Mouse (Mus musculus): ENCODE measurements at regions not wholly inside any gene's neighbourhood (a gene's known extent, or its start where the extent isn't known, plus 50 kb on each side); places are given as distances from the start of the nearest gene placed in this dataset.

GRCm38 (mm10) chr17:47195981-47196380 is 172.7 kb upstream of the Mrps10 start:
- no peaks in the 10 kb centered on the region for H3K36me3 ChIP-seq (ENCODE audit: control insufficient read depth, insufficient read depth, low read length)
- TF ChIP-seq POLR2A (IDR thresholded peaks at IDR 0.05; ENCODE audit: extremely low read depth, insufficient read depth, low read length) (no peak), CTCF (IDR thresholded peaks at IDR 0.05; ENCODE audit: low read depth, low read length) (no peak)
- no peaks in the 10 kb centered on the region for H3K4me1 ChIP-seq (ENCODE audit: control insufficient read depth, insufficient read depth, low read length)

DNA sequence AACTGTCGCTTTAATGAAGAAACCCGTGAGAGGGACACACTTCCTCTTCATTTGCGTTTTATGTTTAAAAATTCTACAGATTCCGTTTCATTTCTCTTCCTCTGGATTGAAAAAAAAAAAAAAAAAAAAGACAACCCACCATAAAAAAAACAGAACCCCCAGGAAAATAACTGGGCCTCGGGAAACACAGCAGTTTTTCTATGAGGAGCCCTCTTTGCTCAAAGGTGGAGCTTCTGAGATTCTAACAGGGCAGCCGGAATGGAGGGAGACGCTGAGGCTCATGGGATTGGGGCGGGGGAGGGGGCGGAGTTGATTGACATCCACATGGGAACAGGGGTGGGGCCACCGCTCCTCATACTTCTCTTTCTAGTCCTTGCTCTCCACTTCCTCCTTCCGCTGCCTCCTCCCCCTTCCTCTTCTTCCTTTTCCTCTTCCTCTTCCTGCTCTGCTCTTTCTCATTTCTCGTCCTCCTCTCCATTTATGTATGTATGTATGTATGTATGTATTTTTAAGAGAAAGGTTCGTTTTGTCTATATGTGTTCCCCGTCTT is 174.1 kb upstream of the Mrps10 start:
- Histone ChIP-seq H3K36me3 (ENCODE audit: control insufficient read depth, insufficient read depth, low read length) (no peaks in the 10 kb centered on the region), H3K79me2 (ENCODE audit: control insufficient read depth, insufficient read depth, low read length) (no peaks in the 10 kb centered on the region), H3K9ac (ENCODE audit: low read depth, low read length) (no peak overlapping the region), H3K4me1 (ENCODE audit: control insufficient read depth, insufficient read depth, low read length) (no peaks in the 10 kb centered on the region), H3K4me3 (ENCODE audit: insufficient read depth, low read depth, low read length) (no peak overlapping the region), H3K27ac (replicated peaks; ENCODE audit: insufficient read depth, low read depth, low read length) (no peak overlapping the region), H3K27me3 (ENCODE audit: control insufficient read depth, insufficient read depth, low read length) (no peaks in the 10 kb centered on the region)
- peak; percentile 5 for DNase-seq (ENCODE audit: extremely low read depth, low read depth, low spot score)
- no peak for TF ChIP-seq CTCF (IDR thresholded peaks at IDR 0.05; ENCODE audit: low read depth, low read length)
- no peak for TF ChIP-seq POLR2A (IDR thresholded peaks at IDR 0.05; ENCODE audit: extremely low read depth, insufficient read depth, low read length)
- WGBS: 93% methylated on average over 14 of the region's 14 CpGs

More at GRCm38 (mm10) chr17:47195981-47196380, 172.7 kb upstream of the Mrps10 start:
- DNase-seq (ENCODE audit: extremely low read depth, low read depth, low spot score): no peak
- Histone ChIP-seq H3K27me3 (ENCODE audit: control insufficient read depth, insufficient read depth, low read length) (no peaks in the 10 kb centered on the region), H3K79me2 (ENCODE audit: control insufficient read depth, insufficient read depth, low read length) (no peaks in the 10 kb centered on the region), H3K9ac (ENCODE audit: low read depth, low read length) (no peak overlapping the region), H3K4me3 (ENCODE audit: insufficient read depth, low read depth, low read length) (no peak overlapping the region), H3K27ac (replicated peaks; ENCODE audit: insufficient read depth, low read depth, low read length) (no peak overlapping the region)
- WGBS: 74% methylated on average over 7 of the region's 7 CpGs

DNA sequence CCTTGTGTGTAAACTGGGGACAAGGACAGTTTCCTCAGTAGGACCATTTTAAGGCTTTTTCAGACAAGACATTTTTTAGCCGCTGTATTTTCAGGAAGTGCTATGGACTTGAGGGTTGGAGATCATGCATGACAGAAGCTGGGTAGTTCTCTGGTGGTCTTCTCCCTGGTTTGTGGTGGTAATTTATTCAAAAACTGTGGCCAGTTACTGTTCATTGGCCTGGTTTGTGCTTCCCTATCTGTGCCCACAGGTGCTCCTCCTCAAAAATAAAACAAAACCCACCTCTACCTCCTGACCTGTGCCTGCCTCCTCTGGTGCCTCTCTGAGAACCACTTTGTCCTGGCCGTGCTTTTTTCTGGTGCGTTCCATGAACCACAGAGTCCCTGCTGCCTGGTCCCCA is 177.3 kb upstream of the Mrps10 start:
- H3K27ac ChIP-seq (replicated peaks; ENCODE audit: insufficient read depth, low read depth, low read length): no peak overlapping the region
- no peaks in the 10 kb centered on the region for H3K4me1 ChIP-seq (ENCODE audit: control insufficient read depth, insufficient read depth, low read length)
- WGBS: 93% methylated on average over 3 of the region's 3 CpGs
- H3K4me3 ChIP-seq (ENCODE audit: insufficient read depth, low read depth, low read length): no peak overlapping the region
- no peaks in the 10 kb centered on the region for H3K79me2 ChIP-seq (ENCODE audit: control insufficient read depth, insufficient read depth, low read length)
- no peak overlapping the region for H3K9ac ChIP-seq (ENCODE audit: low read depth, low read length)
- no peaks in the 10 kb centered on the region for H3K36me3 ChIP-seq (ENCODE audit: control insufficient read depth, insufficient read depth, low read length)
- no peak for TF ChIP-seq CTCF (IDR thresholded peaks at IDR 0.05; ENCODE audit: low read depth, low read length)
- TF ChIP-seq POLR2A (IDR thresholded peaks at IDR 0.05; ENCODE audit: extremely low read depth, insufficient read depth, low read length): no peak
- H3K27me3 ChIP-seq (ENCODE audit: control insufficient read depth, insufficient read depth, low read length): no peaks in the 10 kb centered on the region
- DNase-seq (ENCODE audit: extremely low read depth, low read depth, low spot score): no peak

GRCm38 (mm10) chr17:47189770-47190169 is 178.9 kb upstream of the Mrps10 start:
- no peak overlapping the region for H3K4me3 ChIP-seq (ENCODE audit: insufficient read depth, low read depth, low read length)
- no peaks in the 10 kb centered on the region for H3K4me1 ChIP-seq (ENCODE audit: control insufficient read depth, insufficient read depth, low read length)
- no peaks in the 10 kb centered on the region for H3K36me3 ChIP-seq (ENCODE audit: control insufficient read depth, insufficient read depth, low read length)
- H3K9ac ChIP-seq (ENCODE audit: low read depth, low read length): no peak overlapping the region
- no peak for TF ChIP-seq POLR2A (IDR thresholded peaks at IDR 0.05; ENCODE audit: extremely low read depth, insufficient read depth, low read length)
- no peak for TF ChIP-seq CTCF (IDR thresholded peaks at IDR 0.05; ENCODE audit: low read depth, low read length)
- DNase-seq (ENCODE audit: extremely low read depth, low read depth, low spot score): no peak
- no peaks in the 10 kb centered on the region for H3K27me3 ChIP-seq (ENCODE audit: control insufficient read depth, insufficient read depth, low read length)
- no peaks in the 10 kb centered on the region for H3K79me2 ChIP-seq (ENCODE audit: control insufficient read depth, insufficient read depth, low read length)
- H3K27ac ChIP-seq (replicated peaks; ENCODE audit: insufficient read depth, low read depth, low read length): no peak overlapping the region
- 91% methylated on average over 7 of the region's 7 CpGs for WGBS

- no peak for TF ChIP-seq CTCF (IDR thresholded peaks at IDR 0.05; ENCODE audit: low read depth, low read length)
- no peak for TF ChIP-seq POLR2A (IDR thresholded peaks at IDR 0.05; ENCODE audit: extremely low read depth, insufficient read depth, low read length)
- no peaks in the 10 kb centered on the region for H3K79me2 ChIP-seq (ENCODE audit: control insufficient read depth, insufficient read depth, low read length)
- 52% methylated on average over 6 of the region's 6 CpGs for WGBS
- DNase-seq (ENCODE audit: extremely low read depth, low read depth, low spot score): peak; percentile 5
- H3K27ac ChIP-seq (replicated peaks; ENCODE audit: insufficient read depth, low read depth, low read length): no peak overlapping the region
- 0 out of 2 replicates have a peak, but pooled peaks cover 1% of the 10 kb centered on the region for H3K4me1 ChIP-seq (ENCODE audit: control insufficient read depth, insufficient read depth, low read length)
- no peaks in the 10 kb centered on the region for H3K27me3 ChIP-seq (ENCODE audit: control insufficient read depth, insufficient read depth, low read length)
- H3K4me3 ChIP-seq (ENCODE audit: insufficient read depth, low read depth, low read length): no peak overlapping the region
- H3K9ac ChIP-seq (ENCODE audit: low read depth, low read length): no peak overlapping the region
- no peaks in the 10 kb centered on the region for H3K36me3 ChIP-seq (ENCODE audit: control insufficient read depth, insufficient read depth, low read length)
These were observed 173.8 kb upstream of the Ubr2 start for GRCm38 (mm10) chr17:47184148-47184547.

DNA sequence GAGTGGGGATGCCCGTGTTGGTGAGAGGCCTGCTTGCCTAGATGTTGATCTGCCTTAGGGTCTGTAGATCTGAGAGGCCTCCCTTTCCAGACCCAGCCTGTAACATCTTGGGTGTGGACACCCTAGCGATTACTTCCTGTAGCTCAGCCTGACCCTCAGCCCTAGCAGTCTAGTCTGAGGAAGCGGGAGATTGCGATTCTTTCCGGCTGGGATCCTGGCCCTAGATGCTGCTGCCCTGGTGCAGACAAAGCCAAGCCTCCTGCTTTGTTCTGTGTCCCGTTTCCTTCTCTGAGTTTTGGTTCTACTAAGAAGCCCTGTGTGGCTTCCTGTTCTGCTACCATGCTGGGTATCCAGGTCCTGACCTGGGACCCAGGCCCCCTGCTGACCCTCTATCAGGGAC is 171.8 kb upstream of the Ubr2 start:
- 0 out of 2 replicates have a peak, but pooled peaks cover 1% of the 10 kb centered on the region for H3K4me1 ChIP-seq (ENCODE audit: control insufficient read depth, insufficient read depth, low read length)
- peak overlapping the region; percentile 20; the same call in 1 of the 2 replicates for H3K27ac ChIP-seq (replicated peaks; ENCODE audit: insufficient read depth, low read depth, low read length)
- peak; percentile 4 for DNase-seq (ENCODE audit: extremely low read depth, low read depth, low spot score)

More for the DNA sequence above, 171.8 kb upstream of the Ubr2 start:
- no peak overlapping the region for H3K4me3 ChIP-seq (ENCODE audit: insufficient read depth, low read depth, low read length)
- H3K9ac ChIP-seq (ENCODE audit: low read depth, low read length): no peak overlapping the region
- TF ChIP-seq CTCF (IDR thresholded peaks at IDR 0.05; ENCODE audit: low read depth, low read length) (no peak), POLR2A (IDR thresholded peaks at IDR 0.05; ENCODE audit: extremely low read depth, insufficient read depth, low read length) (no peak)
- H3K27me3 ChIP-seq (ENCODE audit: control insufficient read depth, insufficient read depth, low read length): no peaks in the 10 kb centered on the region
- no peaks in the 10 kb centered on the region for H3K36me3 ChIP-seq (ENCODE audit: control insufficient read depth, insufficient read depth, low read length)
- H3K79me2 ChIP-seq (ENCODE audit: control insufficient read depth, insufficient read depth, low read length): no peaks in the 10 kb centered on the region
- 64% methylated on average over 6 of the region's 6 CpGs for WGBS

Data from liver, adult 2 months (tissue).